Mouse (Mus musculus) thymus, postnatal 14 days (tissue): ENCODE measurements around the gene Zfyve28.

Experiments used
- DNase-seq: peaks from one replicate; pipeline ENCODE4 v3.0.0; 2021

Zfyve28 gene

GRCm38 (mm10) chr5:34250090-34250489 lies 38.2 kb downstream of the Zfyve28 start:
- DNase-seq: peak; percentile 50

- peak; percentile 58 for DNase-seq
Measured at GRCm38 (mm10) chr5:34249132-34249531, 39.1 kb downstream of the Zfyve28 start.

GRCm38 (mm10) chr5:34246443-34246842 lies 41.8 kb downstream of the Zfyve28 start:
- DNase-seq: no peak

- no peak for DNase-seq
Measured at GRCm38 (mm10) chr5:34243062-34243461, 45.2 kb downstream of the Zfyve28 start.

- DNase-seq: peak; percentile 68
Measured at GRCm38 (mm10) chr5:34242224-34242963, 45.9 kb downstream of the Zfyve28 start.

- DNase-seq: no peak
Measured at GRCm38 (mm10) chr5:34238444-34238843, 49.8 kb downstream of the Zfyve28 start.

GRCm38 (mm10) chr5:34235898-34236420 lies 52.3 kb downstream of the Zfyve28 start:
- peak; percentile 89 for DNase-seq

GRCm38 (mm10) chr5:34235056-34235455 lies 53.2 kb downstream of the Zfyve28 start:
- DNase-seq: peak; percentile 35

- DNase-seq: no peak
Measured at GRCm38 (mm10) chr5:34233221-34233515, 55.1 kb downstream of the Zfyve28 start.

GRCm38 (mm10) chr5:34232481-34233220 lies 55.6 kb downstream of the Zfyve28 start:
- DNase-seq: peak; percentile 74

GRCm38 (mm10) chr5:34231901-34232300 lies 56.3 kb downstream of the Zfyve28 start:
- peak; percentile 70 for DNase-seq

GRCm38 (mm10) chr5:34230599-34231485 lies 57.4 kb downstream of the Zfyve28 start:
- DNase-seq: peak; percentile 40

GRCm38 (mm10) chr5:34229503-34229902 lies 58.7 kb downstream of the Zfyve28 start:
- DNase-seq: no peak

GRCm38 (mm10) chr5:34225516-34225915 lies 62.7 kb downstream of the Zfyve28 start:
- no peak for DNase-seq

GRCm38 (mm10) chr5:34224515-34224914 lies 63.7 kb downstream of the Zfyve28 start:
- peak; percentile 38 for DNase-seq

- no peak for DNase-seq
Measured at GRCm38 (mm10) chr5:34220001-34220400, 68.2 kb downstream of the Zfyve28 start.

- DNase-seq: no peak
Measured at GRCm38 (mm10) chr5:34218672-34219071, 69.6 kb downstream of the Zfyve28 start.

- DNase-seq: no peak
Measured at GRCm38 (mm10) chr5:34217756-34218155, 70.5 kb downstream of the Zfyve28 start.

- no peak for DNase-seq
Measured at GRCm38 (mm10) chr5:34216025-34216424, 72.2 kb downstream of the Zfyve28 start.

GRCm38 (mm10) chr5:34213659-34214058 lies 74.6 kb downstream of the Zfyve28 start:
- DNase-seq: no peak

GRCm38 (mm10) chr5:34210279-34210678 lies 78.0 kb downstream of the Zfyve28 start:
- DNase-seq: peak; percentile 91

GRCm38 (mm10) chr5:34207503-34207902 lies 80.7 kb downstream of the Zfyve28 start:
- peak; percentile 81 for DNase-seq

GRCm38 (mm10) chr5:34205788-34206187 lies 82.5 kb downstream of the Zfyve28 start:
- no peak for DNase-seq
